Mouse (Mus musculus): Measurements from ENCODE around the gene Adgrd1. TPM values are rescaled to one million over a fixed set of nuclear protein-coding genes. Genes with fewer than 3 reads are reported as not detected.

The Adgrd1 gene
- total and polyA plus RNA-seq, 2 experiments from 2014 or later: 0.17 to 0.77 TPM

DNA sequence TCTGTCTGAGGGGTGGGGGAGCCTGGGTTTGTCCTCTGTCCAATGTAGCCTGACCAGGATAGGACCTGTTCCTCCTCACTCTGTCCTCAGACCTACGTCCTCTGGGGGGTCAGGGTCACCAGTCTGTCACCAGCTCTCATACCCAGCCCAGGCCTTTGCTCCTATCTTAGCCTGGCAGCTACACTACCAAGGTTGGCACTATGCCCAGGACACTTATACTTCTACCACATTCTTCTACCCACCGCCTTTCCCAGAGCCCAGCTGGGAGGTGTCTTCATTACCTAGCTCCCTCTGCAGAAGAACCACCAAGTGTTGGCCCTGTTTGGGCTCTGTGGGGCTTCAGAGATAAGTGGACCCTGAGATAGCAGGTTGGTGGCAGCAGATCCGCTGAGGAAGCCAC, 103.6 kb downstream of the Adgrd1 start:
- no peak overlapping the region for H3K27ac ChIP-seq (ENCODE audit: low read depth, low read length)
- H3K9me3 ChIP-seq (ENCODE audit: low read length): no peaks in the 10 kb centered on the region
- H3K4me2 ChIP-seq (ENCODE audit: low read depth, low read length, poor library complexity, severe bottlenecking): no peak overlapping the region
- no peaks in the 10 kb centered on the region for H3K27me3 ChIP-seq (ENCODE audit: insufficient read depth, low read length)
- H3K4me3 ChIP-seq (ENCODE audit: low read depth, low read length): no peak overlapping the region
- H3K9ac ChIP-seq (replicated peaks; ENCODE audit: low read length, poor library complexity, severe bottlenecking): no peak overlapping the region
- ATAC-seq (ENCODE audit: low FRiP score): no peak
- TF ChIP-seq CTCF (IDR thresholded peaks at IDR 0.05): no peak
- H3K36me3 ChIP-seq (ENCODE audit: insufficient read depth, low read length): no peaks in the 10 kb centered on the region
- 76% methylated on average over 3 of the region's 3 CpGs for WGBS
- H3K4me1 ChIP-seq (ENCODE audit: insufficient read depth, low read length): no peaks in the 10 kb centered on the region
- DNase-seq (ENCODE audit: low spot score): no peak

DNA sequence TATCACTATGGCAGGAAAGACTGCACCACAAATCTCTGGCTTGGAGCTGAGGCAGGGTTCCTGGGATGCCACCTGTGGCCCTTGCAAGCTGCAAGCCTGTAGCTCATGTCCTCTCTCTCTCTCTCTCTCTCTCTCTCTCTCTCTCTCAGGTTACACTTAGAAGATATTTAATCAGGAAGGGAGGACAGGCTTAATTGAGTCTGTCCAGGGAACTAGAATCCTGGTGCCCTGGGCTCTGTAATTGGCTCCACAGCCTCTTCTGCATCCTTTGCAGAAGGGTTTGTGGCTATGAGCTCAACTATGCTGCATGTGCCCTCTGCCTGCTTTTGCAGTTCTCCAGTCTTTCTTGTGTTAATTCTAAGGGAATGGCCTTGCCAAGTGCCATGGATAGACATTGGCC, 111.7 kb downstream of the Adgrd1 start:
- DNase-seq (ENCODE audit: low spot score) (no peak), ATAC-seq (ENCODE audit: low FRiP score) (no peak)
- Histone ChIP-seq H3K4me2 (ENCODE audit: low read depth, low read length, poor library complexity, severe bottlenecking) (no peak overlapping the region), H3K27ac (ENCODE audit: low read depth, low read length) (no peak overlapping the region), H3K27me3 (ENCODE audit: insufficient read depth, low read length) (no peaks in the 10 kb centered on the region), H3K4me3 (ENCODE audit: low read depth, low read length) (no peak overlapping the region), H3K9me3 (ENCODE audit: low read length) (no peaks in the 10 kb centered on the region), H3K4me1 (ENCODE audit: insufficient read depth, low read length) (0 out of 2 replicates have a peak, but pooled peaks cover 4% of the 10 kb centered on the region), H3K9ac (replicated peaks; ENCODE audit: low read length, poor library complexity, severe bottlenecking) (no peak overlapping the region), H3K36me3 (ENCODE audit: insufficient read depth, low read length) (no peaks in the 10 kb centered on the region)
- TF ChIP-seq CTCF (IDR thresholded peaks at IDR 0.05): no peak

DNA sequence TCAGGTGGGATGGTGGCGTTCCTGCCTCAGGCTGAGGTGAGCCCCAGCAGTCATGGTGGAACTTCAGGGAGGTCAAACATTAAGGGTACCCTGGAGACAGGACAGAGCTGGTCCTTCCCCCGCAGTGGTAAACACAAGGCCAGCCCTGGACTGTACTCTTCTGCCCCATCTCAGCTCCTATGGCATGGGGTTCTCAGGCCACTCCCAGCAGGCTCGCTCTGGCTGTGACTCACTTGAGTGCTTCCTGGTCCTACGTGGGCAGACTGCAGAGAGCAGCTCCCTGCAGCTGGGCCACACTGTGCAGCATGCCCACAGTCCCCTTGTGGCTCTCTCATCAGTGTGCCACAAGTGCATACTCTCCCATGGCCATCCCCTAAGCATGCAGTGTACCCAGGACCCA, 112.3 kb downstream of the Adgrd1 start:
- no peak for TF ChIP-seq CTCF (IDR thresholded peaks at IDR 0.05)
- Histone ChIP-seq H3K9me3 (ENCODE audit: low read length) (no peaks in the 10 kb centered on the region), H3K4me2 (ENCODE audit: low read depth, low read length, poor library complexity, severe bottlenecking) (no peak overlapping the region), H3K27me3 (ENCODE audit: insufficient read depth, low read length) (no peaks in the 10 kb centered on the region), H3K27ac (ENCODE audit: low read depth, low read length) (no peak overlapping the region), H3K4me3 (ENCODE audit: low read depth, low read length) (no peak overlapping the region), H3K9ac (replicated peaks; ENCODE audit: low read length, poor library complexity, severe bottlenecking) (no peak overlapping the region), H3K36me3 (ENCODE audit: insufficient read depth, low read length) (no peaks in the 10 kb centered on the region), H3K4me1 (ENCODE audit: insufficient read depth, low read length) (0 out of 2 replicates have a peak, but pooled peaks cover 7% of the 10 kb centered on the region)
- ATAC-seq (ENCODE audit: low FRiP score) (no peak), DNase-seq (ENCODE audit: low spot score) (no peak)
- WGBS: 79% methylated on average over 4 of the region's 4 CpGs

DNA sequence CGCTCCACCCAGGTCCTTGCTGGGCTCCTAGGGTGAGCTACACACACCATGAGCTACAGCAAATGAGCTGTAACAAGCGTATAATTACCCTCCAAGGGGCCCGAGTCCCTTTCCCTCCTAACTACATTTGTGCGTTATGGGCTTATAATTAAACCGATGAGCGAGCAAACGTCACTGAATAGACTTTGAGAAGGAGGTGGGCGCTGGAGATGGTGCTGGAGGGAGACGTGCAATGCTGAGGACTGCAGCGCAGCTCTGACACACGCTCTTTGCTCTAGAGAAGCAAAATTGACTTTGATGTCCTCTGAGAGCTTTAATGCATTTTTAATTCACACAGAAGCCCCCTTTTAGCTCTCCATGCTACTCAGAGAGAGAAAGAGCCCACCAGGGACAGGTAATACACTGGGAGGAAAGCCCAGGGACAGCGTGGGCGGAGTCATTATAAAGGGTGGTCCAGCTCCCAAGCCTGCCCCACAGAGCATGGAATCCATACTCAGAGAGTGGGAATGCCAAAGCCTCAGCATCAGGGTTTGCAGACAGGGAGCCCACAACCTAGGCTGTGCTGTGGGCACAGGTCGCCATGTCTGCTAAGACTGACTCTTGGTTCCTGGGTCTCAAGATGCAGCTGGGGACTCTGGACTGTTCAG, 115.0 kb downstream of the Adgrd1 start:
- no peak for TF ChIP-seq CTCF (IDR thresholded peaks at IDR 0.05)
- H3K9me3 ChIP-seq (ENCODE audit: low read length): no peaks in the 10 kb centered on the region
- peak; percentile 27 for DNase-seq (ENCODE audit: low spot score)
- 36% methylated on average over 14 of the region's 14 CpGs for WGBS
- no peaks in the 10 kb centered on the region for H3K36me3 ChIP-seq (ENCODE audit: insufficient read depth, low read length)
- H3K27me3 ChIP-seq (ENCODE audit: insufficient read depth, low read length): no peaks in the 10 kb centered on the region
- no peak overlapping the region for H3K9ac ChIP-seq (replicated peaks; ENCODE audit: low read length, poor library complexity, severe bottlenecking)
- no peak overlapping the region for H3K4me2 ChIP-seq (ENCODE audit: low read depth, low read length, poor library complexity, severe bottlenecking)
- H3K4me1 ChIP-seq (ENCODE audit: insufficient read depth, low read length): 0 out of 2 replicates have a peak, but pooled peaks cover 15% of the 10 kb centered on the region
- H3K4me3 ChIP-seq (ENCODE audit: low read depth, low read length): no peak overlapping the region
- ATAC-seq (ENCODE audit: low FRiP score): no peak
- no peak overlapping the region; the same call in 1 of the 2 replicates for H3K27ac ChIP-seq (ENCODE audit: low read depth, low read length)

DNA sequence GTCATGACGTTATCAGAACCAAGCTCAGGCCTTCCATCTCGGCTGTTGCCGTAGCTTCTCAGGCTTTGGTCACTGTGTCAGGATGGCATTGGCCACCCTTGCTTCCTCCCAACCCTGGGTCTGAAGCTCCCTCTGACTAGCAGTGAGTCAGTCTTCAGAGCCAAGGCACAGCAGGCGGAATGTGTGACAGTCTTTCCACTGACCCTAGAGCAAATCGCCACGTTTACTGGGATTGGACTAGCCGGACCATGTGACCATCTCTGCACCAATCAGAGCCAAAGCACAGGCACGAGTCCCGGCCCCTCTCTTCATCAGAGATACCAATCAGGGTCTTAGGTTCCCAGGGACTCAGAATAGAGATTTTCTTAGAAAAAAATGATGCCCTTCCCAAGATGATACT, 117.5 kb downstream of the Adgrd1 start:
- Histone ChIP-seq H3K27ac (ENCODE audit: low read depth, low read length) (no peak overlapping the region), H3K4me2 (ENCODE audit: low read depth, low read length, poor library complexity, severe bottlenecking) (no peak overlapping the region), H3K27me3 (ENCODE audit: insufficient read depth, low read length) (no peaks in the 10 kb centered on the region), H3K4me3 (ENCODE audit: low read depth, low read length) (no peak overlapping the region), H3K4me1 (ENCODE audit: insufficient read depth, low read length) (peaks cover 18% of the 10 kb centered on the region; the same call in 1 of the 2 replicates), H3K9me3 (ENCODE audit: low read length) (no peaks in the 10 kb centered on the region), H3K9ac (replicated peaks; ENCODE audit: low read length, poor library complexity, severe bottlenecking) (no peak overlapping the region), H3K36me3 (ENCODE audit: insufficient read depth, low read length) (no peaks in the 10 kb centered on the region)
- TF ChIP-seq CTCF (IDR thresholded peaks at IDR 0.05): no peak
- whole genome bisulfite sequencing: 57% methylated on average over 9 of the region's 9 CpGs
- DNase-seq (ENCODE audit: low spot score) (peak; percentile 40), ATAC-seq (ENCODE audit: low FRiP score) (no peak)

DNA sequence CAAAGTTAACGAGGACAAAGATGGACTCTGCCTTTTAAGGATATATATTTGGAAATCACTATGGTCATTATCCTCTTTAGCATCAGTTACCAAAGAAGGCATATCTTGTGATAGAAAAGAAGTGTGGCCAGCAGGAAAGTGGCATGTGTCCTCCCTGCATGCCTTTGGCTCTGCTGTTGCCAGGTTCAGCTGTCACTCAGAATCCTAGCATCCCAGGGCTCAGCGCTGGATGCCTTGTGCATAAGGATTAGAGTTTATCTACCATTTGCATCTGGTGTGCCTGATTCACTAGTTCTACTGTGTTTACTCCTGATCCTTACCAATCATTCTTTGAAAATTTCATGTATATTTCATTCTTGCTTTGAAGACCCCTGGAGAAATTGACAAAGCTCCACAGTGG, 119.5 kb downstream of the Adgrd1 start:
- Histone ChIP-seq H3K27ac (ENCODE audit: low read depth, low read length) (no peak overlapping the region), H3K9ac (replicated peaks; ENCODE audit: low read length, poor library complexity, severe bottlenecking) (no peak overlapping the region), H3K27me3 (ENCODE audit: insufficient read depth, low read length) (no peaks in the 10 kb centered on the region), H3K4me2 (ENCODE audit: low read depth, low read length, poor library complexity, severe bottlenecking) (no peak overlapping the region), H3K9me3 (ENCODE audit: low read length) (no peaks in the 10 kb centered on the region), H3K36me3 (ENCODE audit: insufficient read depth, low read length) (no peaks in the 10 kb centered on the region), H3K4me1 (ENCODE audit: insufficient read depth, low read length) (peaks cover 17% of the 10 kb centered on the region; the same call in 1 of the 2 replicates), H3K4me3 (ENCODE audit: low read depth, low read length) (no peak overlapping the region)
- WGBS: 63% methylated on average over 2 of the region's 2 CpGs
- TF ChIP-seq CTCF (IDR thresholded peaks at IDR 0.05): no peak
- ATAC-seq (ENCODE audit: low FRiP score): no peak
- DNase-seq (ENCODE audit: low spot score): no peak

Measured in midbrain, postnatal 0 days (tissue).